Mouse (Mus musculus) adrenal gland (tissue): ENCODE measurements around the gene Ndufa8.

Experiments used
- intact Hi-C: fragments of 180-260 bp; cut with DNase I; formaldehyde crosslinking; loops from one replicate; pipeline ENCODE4 v1.15.1; 2025

The Ndufa8 gene

GRCm38 (mm10) chr2:36049567-36049954 lies 355 bp upstream of the Ndufa8 start:
- intact Hi-C loops, result no loop called here

DNA sequence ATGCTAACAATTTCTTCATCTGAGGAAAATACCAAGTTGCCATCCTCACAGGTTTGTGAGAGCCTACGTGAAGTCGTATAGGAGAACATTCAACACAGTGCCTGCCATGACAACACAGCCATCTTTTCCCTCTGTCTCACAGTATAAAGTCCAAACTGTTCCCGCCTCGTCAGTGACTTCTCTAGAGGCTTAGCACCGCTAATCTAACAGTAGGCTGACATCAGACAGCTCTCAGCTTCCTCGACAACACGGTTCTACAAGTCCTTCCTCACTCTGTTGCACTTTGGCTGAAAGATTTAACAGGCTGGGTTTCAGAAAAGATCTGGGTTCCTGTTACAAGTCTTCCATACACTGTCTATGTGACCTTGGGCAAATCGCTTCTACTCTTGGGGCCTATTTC lies 1.0 kb downstream of the Ndufa8 start:
- intact Hi-C loops, result no loop called here

- intact Hi-C loops, result no loop called here
Measured at GRCm38 (mm10) chr2:36040872-36041271, 8.3 kb downstream of the Ndufa8 start.

GRCm38 (mm10) chr2:36039297-36039985 lies 9.8 kb downstream of the Ndufa8 start:
- intact Hi-C loops, result no loop called here

DNA sequence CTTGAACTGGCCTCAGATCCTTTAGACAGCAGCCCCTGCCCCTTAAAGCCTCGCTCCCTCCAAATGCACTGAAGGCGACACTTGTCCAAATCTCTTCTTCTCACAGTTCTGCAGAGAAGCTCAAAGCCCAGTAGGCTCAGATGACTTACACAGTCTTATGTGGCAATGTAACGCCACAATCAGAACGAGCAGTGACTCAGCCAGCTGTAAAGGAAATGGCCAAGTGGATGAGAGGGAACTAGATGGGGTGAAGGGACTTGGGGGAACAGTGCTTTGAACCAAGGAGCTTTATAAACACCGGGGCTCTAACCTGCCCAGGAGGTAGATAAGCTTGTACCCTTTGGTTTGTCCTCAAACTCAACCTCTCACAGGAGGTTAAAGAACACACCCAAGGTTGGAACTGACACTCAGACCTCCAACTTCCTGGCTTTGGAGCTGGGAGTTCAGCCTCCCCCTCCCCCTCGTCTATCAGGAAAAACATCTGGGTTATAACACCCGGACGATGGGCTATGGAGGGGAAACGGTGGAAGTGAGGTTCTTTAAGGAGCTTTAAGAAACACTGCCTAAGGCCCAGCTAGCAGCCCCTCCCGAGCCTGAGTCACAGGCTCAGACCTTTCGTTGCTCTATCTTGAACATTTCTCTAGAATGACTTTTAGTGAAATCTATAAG lies 13.7 kb downstream of the Ndufa8 start:
- intact Hi-C loops, result no loop called here

GRCm38 (mm10) chr2:36034898-36035297 lies 14.3 kb downstream of the Ndufa8 start:
- intact Hi-C loops, result no loop called here

- intact Hi-C loops, result no loop called here
Measured at GRCm38 (mm10) chr2:36033966-36034365, 15.2 kb downstream of the Ndufa8 start.

- intact Hi-C loops, result no loop called here
Measured at GRCm38 (mm10) chr2:36032884-36033283, 16.3 kb downstream of the Ndufa8 start.

- intact Hi-C loops, result no loop called here
Measured at GRCm38 (mm10) chr2:36023291-36023690, 25.9 kb downstream of the Ndufa8 start.

GRCm38 (mm10) chr2:36021385-36022159 lies 27.6 kb downstream of the Ndufa8 start:
- intact Hi-C loops, result no loop called here

DNA sequence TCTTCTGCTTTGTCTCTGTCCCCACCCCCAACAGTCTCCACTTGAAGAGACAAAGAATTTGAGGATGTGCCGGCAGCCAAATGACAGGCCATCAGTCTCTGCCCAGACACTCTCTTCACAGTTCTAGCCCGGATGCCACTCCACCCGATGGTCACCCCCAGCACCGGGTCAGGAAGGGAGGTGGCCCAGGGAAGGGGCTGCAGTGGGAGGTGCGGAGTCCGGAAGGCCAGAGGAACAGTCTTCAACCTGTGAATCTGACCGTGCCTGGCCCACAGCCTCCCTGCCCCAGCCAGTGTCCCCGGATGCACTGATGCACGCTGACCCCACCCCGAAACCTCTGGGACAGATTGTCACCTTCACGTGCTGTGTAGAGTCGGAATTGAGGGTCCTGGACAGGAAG lies 36.2 kb downstream of the Ndufa8 start:
- intact Hi-C loops, result no loop called here

GRCm38 (mm10) chr2:36011331-36011825 lies 37.8 kb downstream of the Ndufa8 start:
- intact Hi-C loops, result no loop called here

- intact Hi-C loops, result no loop called here
Measured at GRCm38 (mm10) chr2:36010579-36010978, 38.6 kb downstream of the Ndufa8 start.

GRCm38 (mm10) chr2:36009386-36009785 lies 39.8 kb downstream of the Ndufa8 start:
- intact Hi-C loops, result loop anchor here (1.0 to 5.0 kb wide), 2 partner anchors 205 to 268 kb away; no protein-coding TSS in a partner anchor

DNA sequence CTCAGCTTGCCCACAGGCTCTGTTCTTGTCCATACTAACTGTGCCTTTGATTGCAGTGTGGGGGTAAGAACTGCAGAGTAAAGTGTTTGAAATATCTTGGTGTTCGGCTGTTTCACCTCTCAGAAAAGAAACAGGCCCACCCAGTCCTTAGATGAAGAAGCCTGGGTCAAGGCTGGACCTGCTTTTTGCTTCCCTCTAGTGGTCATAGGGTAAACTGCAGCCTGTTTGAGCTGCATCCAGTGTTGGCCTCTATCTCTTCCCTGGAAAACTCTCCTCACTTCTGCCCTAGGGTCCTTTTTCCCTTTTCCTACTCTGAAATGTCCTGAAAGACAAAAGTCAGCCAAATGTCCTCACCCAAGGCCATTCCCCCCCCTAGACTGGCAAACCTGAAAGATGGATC lies 41.1 kb downstream of the Ndufa8 start:
- intact Hi-C loops, result loop anchor here (5.0 kb wide), 1 partner anchor 269 kb away; no protein-coding TSS in a partner anchor

GRCm38 (mm10) chr2:36002188-36002587 lies 47.0 kb downstream of the Ndufa8 start:
- intact Hi-C loops, result no loop called here

- intact Hi-C loops, result no loop called here
Measured at GRCm38 (mm10) chr2:36000390-36000789, 48.8 kb downstream of the Ndufa8 start.

GRCm38 (mm10) chr2:35999212-35999611 lies 50.0 kb downstream of the Ndufa8 start:
- intact Hi-C loops, result no loop called here

DNA sequence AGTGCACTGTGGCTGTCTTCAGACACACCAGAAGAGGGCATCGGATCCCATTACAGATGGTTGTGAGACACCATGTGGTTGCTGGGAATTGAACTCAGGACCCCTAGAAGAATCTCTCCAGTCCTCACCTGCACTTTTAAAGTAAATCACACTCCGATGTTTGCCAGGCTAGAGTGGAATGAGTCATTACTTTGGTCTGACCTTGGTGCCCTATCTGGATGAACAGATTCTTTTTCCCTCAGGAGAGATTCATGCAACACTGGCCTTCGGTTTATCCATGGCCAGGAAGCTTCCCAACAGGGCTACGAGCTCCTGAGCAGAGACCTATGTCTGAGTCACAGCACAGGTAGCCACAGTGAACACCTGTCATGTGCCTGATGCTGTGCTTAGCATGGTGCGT lies 50.8 kb downstream of the Ndufa8 start:
- intact Hi-C loops, result no loop called here

DNA sequence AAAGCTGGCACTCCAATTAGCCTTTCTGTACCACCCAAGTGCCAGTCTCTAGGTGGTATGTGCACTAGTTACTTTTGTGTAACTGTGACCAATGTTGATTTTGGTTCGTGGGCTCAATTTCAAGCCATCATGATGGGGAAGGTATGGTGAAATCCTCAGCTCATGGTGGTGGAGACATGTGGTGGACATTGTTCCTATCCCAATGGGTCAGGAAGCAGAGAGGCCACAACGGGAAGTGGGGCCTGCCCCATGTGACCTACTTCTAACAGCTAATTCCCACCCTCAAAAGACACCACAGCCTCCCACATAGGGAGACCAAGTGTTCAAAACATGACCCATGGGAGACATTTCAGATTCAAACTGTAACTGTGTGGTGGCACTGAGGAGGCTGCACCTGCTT lies 52.5 kb downstream of the Ndufa8 start:
- intact Hi-C loops, result no loop called here

DNA sequence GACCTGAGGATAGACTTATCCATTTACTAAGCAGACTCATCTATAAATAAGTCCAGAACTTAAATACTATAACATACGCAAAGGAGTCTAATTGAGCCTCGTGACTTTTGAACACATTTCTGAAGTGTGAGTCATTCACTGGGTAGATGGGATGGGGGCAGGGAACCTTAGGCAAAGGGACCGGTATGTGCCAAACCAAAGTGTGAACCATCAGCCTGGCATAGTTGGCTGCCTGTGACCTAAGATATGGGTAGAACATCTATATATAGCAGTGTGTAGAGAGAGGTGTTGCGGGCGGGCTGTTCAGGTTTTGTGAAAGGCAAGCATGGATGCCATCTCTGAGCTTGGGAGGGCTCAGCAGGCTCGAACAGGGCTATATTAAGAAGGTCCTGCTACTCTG lies 54.9 kb downstream of the Ndufa8 start:
- intact Hi-C loops, result no loop called here

- intact Hi-C loops, result no loop called here
Measured at GRCm38 (mm10) chr2:35993481-35993880, 55.7 kb downstream of the Ndufa8 start.
